Mouse (Mus musculus) cerebellum, adult 11-12 months (tissue): ENCODE measurements around the gene Sfxn1.

Experiments
- DNase-seq: peaks from one replicate; pipeline ENCODE4 v3.0.0; 2022

Sfxn1 gene

DNA sequence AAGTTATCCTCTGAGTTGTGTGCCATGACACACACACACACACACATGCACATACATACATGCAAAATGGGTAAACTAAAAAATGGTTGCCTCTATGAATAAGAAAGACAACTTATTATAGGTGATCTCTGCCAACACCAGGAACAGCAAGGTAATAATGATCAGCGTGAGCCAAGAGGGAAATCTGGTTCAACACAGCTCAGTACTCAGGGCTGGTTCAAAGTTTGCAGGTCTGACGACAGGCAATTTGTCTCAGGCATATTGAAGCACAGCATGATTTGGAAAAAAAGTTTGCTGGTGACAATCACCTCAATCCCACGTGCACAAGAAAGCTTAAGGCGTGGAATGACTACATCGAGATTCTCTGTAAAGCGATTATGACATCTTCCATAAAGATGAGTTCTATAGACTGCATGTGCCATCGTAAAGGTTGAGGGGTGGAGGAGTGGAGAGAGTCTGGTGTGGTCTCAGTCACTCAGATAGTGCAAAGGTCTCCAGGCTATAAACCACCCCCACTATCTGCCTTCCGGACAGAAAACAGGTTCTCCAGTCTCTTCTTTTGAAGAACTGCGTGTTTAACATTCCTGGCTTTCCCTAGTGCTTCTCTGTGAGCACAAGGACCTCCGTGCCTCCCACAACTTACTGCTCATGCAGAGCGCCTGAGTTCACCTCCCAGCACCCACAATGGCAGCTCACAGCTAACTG lies 6.0 kb downstream of the Sfxn1 start:
- DNase-seq, result no peak

- DNase-seq, result no peak
These were observed 8.4 kb downstream of the Sfxn1 start for GRCm38 (mm10) chr13:54079782-54080759.

- no peak for DNase-seq
These were observed 9.1 kb downstream of the Sfxn1 start for GRCm38 (mm10) chr13:54080785-54081184.

GRCm38 (mm10) chr13:54082946-54083345 lies 11.3 kb downstream of the Sfxn1 start:
- DNase-seq, result no peak

DNA sequence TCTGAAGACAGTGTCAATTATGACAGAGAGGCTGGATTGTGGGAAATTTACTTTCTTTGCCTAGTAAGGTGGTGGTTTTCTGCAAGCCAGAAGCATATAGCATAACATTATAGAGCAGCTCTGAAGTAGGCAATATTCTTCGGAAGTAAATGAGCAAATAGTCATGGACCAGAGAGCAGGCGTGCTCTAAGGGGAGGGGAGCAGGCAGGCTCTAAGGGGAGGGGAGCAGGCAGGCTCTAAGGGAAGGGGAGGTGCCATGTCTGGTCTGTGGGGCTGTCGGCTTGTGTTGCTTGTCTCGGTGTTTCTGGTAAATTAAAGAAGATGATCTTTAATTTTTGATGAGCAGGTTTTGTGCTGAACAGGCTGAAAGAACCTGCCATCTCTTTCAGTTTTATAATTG lies 12.5 kb downstream of the Sfxn1 start:
- DNase-seq, result no peak

- no peak for DNase-seq
These were observed 13.2 kb downstream of the Sfxn1 start for GRCm38 (mm10) chr13:54084826-54085225.

DNA sequence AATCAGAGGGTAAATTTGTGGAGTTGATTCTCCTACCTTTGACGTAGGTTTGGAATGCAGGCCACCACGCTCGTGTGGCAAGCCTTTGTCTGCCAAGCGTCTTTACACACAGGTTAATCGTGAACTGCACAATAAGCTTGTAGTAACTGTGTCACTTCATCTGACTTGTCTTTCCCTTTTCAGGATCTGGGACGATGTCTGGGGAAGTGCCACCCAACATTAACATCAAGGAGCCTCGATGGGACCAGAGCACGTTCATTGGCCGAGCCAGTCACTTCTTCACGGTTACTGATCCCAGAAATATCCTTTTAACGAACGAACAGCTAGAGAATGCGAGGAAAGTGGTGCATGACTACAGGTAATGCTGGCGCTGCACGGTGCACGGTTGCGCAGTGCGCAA lies 13.6 kb downstream of the Sfxn1 start:
- DNase-seq, result no peak

DNA sequence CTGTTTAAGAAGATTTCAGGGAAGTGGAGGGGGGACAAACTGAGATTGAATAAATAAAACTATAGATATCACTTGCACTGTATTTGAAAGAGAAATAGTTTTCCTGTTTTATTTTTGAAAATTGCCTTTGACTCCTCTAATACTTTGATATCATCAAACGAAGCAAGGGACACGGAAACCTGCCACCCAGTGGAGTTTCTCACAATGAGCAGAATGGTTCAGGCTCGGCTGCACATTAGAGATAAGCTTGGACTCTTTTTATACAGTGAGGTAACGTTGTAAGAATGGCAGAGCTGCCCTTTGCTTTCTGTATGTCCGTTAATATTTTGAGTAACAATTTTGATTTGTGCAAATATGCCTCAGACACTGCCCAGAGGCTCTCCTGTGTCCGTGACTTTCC lies 20.1 kb downstream of the Sfxn1 start:
- no peak for DNase-seq

DNA sequence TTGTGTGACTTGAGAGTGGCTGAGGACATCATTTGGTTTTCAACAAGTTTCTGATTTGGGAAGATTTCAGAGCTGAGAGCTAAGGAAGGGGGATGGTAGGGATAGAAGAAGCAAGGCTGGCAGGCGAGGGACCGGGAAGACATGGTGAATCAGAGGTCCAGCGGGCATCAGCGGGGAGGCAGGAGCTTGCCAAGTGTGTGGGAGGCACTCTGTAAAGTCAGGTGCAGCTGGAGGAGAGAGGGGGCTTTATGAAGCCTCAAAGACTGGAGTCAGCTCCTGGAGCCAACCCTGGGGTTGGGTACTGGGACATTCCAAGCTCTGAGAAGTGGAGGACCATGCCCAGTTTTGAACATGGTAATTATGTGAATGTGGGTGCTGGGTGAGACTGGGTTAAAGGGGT lies 22.7 kb downstream of the Sfxn1 start:
- DNase-seq, result no peak

DNA sequence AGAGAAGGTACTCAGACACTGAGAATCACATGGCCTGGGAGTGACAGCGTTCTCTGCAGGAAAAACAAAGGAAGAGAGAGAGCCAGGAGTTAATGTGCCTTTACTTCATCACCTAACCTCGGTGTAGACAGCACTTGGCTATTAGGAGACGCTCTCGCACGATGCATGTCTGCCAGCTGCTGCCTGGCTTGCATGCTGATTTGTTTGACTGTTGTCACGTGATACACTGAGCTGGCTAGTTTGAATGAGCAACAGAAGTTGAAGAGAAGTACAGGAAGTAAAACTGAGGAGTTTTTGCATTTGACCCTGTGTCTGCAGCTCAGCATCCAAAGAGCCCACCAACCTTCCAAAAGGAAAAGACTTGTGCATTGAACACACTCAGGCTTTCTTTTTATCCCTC lies 23.3 kb downstream of the Sfxn1 start:
- no peak for DNase-seq

- DNase-seq, result no peak
These were observed 24.1 kb downstream of the Sfxn1 start for GRCm38 (mm10) chr13:54095721-54096120.

GRCm38 (mm10) chr13:54097227-54097626 lies 25.6 kb downstream of the Sfxn1 start:
- no peak for DNase-seq

DNA sequence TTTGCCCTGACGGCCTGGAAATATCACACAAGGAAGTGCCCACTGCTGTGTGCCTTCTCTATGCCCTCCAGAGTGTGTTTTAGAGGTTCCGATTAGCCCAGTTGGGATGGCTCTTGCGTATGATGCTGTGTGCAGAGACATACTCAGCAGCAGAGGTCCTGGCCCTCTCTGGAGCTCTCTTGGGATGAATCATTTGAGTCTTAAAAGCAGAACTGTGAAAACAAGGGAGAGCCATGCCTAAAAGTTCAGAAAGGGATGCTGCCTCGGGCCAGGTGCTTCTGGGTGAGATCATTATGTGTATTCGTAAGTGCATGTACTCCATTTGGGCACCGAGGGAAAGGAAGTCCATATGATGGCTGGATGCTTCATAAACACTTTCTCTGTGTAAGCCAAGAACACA lies 26.1 kb downstream of the Sfxn1 start:
- no peak for DNase-seq

DNA sequence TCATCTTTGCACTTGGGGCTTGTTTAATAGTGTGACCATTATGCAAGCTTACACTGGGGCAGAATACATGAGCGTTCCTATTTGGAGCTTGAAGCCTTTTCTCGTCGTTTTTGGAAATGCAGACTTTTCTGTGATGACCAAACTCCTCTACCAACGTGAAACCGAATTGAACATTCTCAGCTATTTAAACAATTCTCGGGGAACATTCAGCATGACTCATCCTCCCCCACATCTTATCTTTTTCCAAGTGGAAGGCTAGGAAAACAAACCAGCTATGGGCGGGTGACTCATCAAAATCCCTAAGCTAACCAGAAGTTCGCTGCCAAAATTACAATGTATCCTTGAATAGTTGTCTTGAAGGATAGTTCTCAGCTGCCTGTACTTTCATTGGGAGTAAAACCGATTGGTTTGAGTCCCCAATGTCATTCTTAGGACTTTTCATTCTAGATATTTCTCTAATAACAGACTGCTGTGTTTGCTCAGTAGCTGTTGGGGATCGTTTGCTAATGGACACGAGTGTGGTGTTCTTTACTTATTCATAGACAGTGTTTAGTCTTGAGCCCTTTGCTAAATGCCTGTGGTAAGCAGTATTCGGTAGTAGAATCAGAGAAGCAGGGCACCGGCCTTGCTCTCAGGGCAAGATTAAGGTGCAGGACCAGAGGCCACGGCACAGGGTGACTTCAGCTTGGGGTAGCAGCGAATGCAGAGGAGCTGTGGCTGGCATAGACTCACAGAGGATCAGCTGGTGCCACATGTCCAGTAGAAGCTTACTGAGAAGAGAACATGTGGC lies 29.6 kb downstream of the Sfxn1 start:
- no peak for DNase-seq

GRCm38 (mm10) chr13:54102061-54102460 lies 30.4 kb downstream of the Sfxn1 start:
- no peak for DNase-seq

DNA sequence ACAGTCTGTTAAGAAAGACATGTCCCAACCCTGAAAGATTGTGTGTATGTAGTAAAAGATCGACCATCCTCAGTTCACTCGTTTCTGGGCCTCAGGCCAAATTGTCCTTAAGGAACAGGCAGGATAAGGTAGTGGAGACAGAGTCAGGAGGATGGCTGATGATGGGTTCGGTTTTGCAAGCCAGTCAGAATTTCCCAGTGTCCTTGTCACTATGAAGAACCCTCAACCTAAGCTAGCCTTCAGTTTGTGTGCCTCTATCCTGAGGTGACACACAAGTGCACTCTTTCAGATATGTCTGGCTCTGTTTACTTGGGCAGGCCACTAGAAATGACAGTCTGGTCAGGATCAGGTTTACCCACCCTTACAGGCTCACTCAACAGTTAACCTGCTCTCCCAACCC lies 31.6 kb downstream of the Sfxn1 start:
- DNase-seq, result no peak

- no peak for DNase-seq
These were observed 32.2 kb downstream of the Sfxn1 start for GRCm38 (mm10) chr13:54103866-54104265.

DNA sequence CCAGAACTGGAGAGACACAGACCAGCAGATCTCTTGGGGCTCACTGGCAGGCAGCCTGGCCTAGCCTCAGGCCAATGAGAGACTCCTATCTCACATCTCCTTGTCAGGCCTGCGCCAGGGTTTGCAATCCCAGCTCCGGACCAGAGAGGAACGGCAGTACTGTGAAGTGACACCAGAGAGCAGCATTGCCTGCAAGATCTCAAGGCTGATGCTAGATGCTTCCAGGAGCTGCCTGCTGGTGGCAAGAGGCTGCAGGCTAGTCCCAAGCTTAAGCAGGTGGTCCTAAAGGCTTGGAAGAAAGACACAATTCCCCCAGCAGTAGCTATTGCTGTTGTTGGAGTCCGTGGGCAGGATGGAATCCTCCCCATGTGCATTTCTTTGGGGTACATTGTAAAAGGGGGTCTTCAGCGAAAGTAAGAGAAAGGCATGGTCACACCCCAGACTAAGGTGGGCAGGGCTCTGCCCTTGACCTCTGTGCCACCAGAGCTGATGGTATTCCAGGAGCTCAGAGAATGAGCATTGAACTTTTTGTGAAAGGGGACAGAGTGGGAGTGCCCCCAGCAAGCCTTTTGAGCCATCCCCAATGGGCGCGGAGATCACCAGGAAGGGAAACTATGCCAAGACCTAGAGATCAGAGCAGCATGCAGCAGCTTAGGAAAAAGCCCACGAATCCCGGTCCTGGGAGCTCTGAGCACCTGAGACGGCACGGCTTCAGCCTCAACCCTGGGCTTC lies 42.3 kb downstream of the Sfxn1 start:
- peak; percentile 60 for DNase-seq

- no peak for DNase-seq
These were observed 43.3 kb downstream of the Sfxn1 start for GRCm38 (mm10) chr13:54114931-54115330.

GRCm38 (mm10) chr13:54115779-54116178 lies 44.1 kb downstream of the Sfxn1 start:
- DNase-seq, result no peak

- no peak for DNase-seq
These were observed 46.7 kb downstream of the Sfxn1 start for GRCm38 (mm10) chr13:54118355-54118754.

GRCm38 (mm10) chr13:54137756-54138410 lies 66.2 kb downstream of the Sfxn1 start:
- no peak for DNase-seq
